Mouse (Mus musculus) brain, embryonic 14.5 days (tissue): ENCODE results near the gene Sall1.

Experiments used
- CTCF ChIP-seq: fragments of 200-500 bp; IDR thresholded peaks from 2 replicates; pipeline ENCODE4 v1.5.1; 2012; ENCODE audit warnings: inconsistent platforms, mild to moderate bottlenecking, moderate library complexity, borderline replicate concordance; ENCODE audit not compliant: insufficient read depth, insufficient read length; ENCODE audit errors: extremely low read depth
- POLR2A ChIP-seq: fragments of 200-500 bp; IDR thresholded peaks from 2 replicates; pipeline ENCODE4 v1.6.1; 2012; ENCODE audit warnings: mild to moderate bottlenecking, inconsistent platforms, borderline replicate concordance; ENCODE audit not compliant: poor library complexity, insufficient read depth, insufficient read length, severe bottlenecking; ENCODE audit errors: extremely low read depth

GRCm38 (mm10) chr8:89008784-89009183 lies 35.2 kb downstream of the Sall1 start:
- no peak for TF ChIP-seq CTCF
- no peak for TF ChIP-seq POLR2A
